Mouse (Mus musculus): ENCODE measurements around the gene Mgat3.
A peak's percentile ranks its signal among the peaks of the same experiment; 100 is the strongest.

Mgat3 gene

DNA sequence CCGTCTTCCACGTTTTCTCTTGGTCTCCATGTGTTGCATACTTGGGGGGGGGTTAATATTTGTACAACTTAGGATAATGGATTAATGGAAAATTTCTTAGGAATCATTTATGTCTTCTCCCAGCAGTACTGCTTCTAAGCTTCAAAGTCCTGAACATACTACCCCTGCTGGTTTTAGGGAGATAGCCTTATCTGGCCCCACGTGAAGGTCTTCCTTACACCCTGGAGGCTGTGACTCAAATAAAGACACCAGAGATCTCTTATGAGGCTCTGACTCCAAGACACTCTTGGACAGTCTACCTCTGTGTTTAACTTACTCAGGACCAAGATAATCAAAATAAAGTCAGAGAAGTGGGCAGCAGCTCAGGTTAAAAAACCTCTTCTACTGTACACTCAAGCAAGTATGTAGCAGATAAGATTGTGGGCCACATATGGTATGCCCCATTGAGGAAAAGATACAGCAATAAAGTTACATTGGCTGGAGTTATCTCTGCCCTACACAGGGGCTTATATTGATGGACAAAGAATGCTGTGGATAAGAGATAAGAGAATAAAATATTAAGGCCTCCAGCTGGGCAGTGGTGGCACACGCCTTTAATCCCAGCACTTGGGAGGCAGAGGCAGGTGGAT, 8.7 kb downstream of the Mgat3 start:
- no peak for DNase-seq

DNA sequence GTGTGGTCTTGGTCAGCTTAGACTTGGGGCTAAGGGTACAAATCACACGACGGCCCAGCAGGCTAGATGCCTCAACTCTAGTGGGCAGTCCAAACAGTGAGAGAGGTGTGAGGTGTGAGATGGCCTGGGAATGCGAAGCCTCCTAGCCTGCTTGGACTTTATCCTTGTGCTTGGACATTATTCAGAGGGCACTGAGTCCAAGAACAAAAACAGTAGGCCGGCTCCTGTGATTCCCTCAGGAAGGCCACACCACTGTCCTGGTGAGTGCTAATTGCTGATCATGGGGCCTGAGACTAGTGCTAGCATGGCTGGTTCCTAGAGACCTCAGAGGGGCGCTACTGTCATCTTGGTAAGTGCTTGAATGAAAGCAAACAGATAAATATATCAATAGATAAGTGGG, 15.4 kb downstream of the Mgat3 start:
- DNase-seq = no peak

DNA sequence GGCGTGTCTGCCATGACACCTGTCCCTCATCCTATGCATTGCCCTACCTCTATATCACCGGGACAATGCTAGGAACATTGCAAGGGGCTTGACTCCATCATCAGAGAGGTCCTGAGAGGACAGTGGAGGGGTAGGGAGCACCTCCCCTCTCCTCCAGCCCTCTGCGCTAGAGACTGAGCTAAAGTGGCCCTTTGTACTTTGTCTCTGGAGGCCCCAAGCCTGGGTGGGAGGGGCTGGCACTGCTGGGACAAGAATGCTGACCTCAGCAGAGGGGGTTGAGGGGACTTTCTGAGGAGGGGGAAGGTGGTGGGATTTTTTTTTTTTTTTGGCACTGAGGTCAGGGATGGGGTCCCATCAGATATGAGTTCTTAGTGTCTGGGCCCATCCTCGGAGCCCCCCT, 16.6 kb downstream of the Mgat3 start:
- no peak for DNase-seq

DNA sequence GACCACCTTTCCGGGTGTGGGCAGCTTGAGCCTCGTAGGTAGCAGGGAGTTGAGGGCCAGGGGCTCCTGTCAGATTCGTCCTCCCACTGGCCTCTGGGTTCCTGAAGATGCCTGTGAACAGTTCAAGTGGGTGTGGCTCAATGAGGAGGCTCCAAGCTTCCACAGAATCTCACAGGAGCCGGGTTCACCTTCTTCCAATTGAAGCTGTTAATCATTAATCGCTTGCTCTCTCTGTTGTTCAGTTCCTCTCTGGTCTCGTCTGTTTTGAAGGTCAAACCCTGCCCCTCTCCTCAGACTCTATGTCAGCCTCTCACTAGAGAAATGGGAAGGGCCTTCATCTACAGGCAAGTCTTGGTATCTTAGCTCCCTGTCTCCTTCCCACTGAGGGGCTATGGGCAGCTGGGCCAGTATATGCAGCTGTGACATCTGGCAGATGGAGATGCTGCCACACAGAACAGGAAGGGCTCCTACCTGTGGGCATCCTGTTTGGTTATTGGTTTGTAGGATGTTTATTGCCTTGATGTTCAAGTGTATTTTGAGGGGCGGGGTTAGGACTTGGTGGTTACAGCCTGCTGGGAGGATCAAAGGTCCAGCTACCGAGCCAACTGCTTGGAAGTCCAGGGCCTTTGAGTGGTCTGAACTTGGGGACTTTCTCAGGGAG, 18.2 kb downstream of the Mgat3 start:
- DNase-seq = no peak

DNA sequence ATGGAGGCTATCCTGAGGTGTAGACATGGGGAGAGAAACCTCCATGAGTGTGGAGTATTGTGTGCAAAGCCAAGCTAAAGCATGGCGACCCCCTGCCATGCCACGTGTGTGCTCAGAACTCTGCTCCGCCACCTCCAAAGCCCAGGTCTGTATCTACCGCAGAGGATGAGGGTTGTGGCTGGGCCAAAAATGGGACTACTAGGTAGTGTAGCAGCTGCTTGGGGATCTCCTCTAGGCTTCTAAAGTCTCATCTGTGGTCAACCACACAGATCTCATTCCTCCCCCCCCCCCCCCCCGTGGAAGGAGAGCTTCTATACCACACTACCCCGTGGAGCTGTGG, 18.7 kb downstream of the Mgat3 start:
- no peak for DNase-seq

DNA sequence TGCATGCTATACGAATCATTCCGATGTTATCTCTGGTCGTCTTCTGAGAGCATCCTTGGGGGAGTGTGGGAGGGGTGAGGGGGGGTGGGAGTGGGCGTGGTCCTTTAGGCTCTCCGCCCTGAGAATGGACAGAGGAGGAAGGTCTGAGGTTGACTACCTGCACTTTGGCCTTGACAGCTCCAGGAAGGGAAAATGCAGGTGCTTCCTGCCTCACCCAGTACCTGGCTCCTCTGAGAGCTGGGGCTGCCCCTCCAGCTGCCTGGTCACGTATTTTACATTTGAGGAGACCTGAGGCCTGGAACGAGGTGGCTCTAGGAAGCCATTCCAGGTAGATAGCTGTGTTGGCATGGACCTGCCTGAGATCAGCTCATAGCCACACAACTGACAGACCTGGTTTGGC, 19.3 kb downstream of the Mgat3 start:
- no peak for DNase-seq

DNA sequence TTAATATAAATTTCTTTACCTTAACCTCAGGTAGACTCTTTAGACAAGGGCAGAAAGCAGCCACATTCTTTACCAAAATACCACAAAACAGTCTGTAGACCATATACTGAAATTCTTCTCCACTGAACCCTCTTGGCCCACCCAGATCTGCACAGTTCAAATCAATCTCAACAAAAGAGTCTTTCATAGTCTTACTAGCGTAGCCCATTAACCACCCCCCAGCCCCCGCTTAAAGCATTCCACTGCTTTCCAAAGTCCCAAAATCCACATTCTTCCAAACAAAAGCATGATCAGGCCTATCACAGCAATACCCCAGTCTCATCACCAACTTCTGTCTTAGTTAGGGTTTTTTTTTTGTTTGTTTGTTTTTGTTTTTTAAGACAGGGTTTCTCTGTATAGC, 26.0 kb downstream of the Mgat3 start:
- DNase-seq = no peak

DNA sequence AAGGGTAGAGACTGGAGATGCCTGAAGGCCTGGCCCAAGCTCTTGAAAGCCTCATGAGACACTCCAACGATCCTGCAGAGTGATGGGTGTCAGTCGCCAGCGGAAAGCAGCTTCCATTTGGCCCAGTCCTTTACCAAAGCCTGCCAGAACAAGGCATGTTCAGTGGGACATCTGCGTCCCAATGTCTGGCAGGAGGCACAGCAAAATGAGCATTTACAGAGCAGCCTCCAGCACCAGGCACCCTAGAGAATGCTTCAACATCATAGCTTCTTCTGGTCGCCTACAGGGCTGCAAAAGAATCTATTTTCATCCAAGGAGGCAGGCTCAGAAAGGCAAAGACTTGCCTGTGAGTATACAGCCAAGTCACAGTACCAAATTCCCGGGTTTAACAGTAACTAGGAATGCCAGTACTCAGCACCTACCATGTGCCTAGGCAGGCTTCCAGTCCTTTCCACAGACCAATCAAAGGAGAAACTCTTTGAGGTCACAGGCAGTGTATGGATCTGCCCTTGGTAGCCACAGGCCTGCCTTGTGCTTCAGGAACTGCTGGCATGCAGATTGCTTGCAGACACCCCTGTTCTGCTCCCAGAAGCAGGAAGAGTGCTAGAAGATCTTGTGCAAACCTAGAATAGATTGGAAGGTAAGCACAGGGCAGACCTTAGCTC, 28.7 kb downstream of the Mgat3 start:
- DNase-seq = no peak

DNA sequence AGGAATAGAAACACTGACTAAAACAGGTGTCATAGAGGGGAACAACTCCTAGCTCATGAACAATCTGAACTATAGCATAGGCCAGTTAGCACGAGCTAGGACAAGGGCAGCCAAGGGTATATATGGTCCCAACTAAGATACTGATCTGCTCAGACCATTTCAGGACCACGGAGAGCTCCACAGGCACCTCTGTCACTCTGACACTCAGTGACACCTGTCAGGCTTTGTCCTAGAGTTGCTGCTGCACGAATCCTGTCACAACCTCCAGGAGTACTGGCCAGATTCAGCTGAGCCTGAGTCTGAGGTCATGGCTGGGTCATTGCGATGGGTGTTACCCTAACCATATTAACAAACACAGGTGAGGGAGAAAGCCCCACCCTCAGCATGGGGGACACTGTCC, 29.9 kb downstream of the Mgat3 start:
- DNase-seq = peak in 1 of 2 experiments; percentile 33

DNA sequence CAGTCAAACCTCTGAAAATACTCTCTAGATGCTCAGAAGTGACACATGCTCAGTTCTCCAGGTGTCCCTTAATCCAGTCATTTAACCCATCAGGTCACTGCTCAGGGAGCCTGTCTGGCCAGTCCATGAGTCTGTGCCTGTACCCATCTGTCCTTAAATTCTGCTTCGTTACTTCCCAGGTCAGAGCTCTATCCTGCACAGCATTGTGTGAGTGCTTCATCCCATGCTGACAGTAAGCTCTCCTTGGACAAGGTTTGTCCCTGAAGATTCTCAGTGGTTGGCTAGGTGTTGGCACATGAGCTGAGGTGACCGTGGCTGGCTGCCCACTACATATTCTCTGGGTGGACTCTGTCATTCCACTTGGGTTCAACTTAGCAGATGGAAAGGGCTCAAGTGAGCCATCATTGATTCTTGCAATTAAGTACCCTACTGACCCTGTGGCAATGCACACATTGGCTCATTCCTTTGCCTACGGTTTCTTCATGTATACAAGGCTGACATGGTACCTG, 32.6 kb downstream of the Mgat3 start:
- DNase-seq = no peak

DNA sequence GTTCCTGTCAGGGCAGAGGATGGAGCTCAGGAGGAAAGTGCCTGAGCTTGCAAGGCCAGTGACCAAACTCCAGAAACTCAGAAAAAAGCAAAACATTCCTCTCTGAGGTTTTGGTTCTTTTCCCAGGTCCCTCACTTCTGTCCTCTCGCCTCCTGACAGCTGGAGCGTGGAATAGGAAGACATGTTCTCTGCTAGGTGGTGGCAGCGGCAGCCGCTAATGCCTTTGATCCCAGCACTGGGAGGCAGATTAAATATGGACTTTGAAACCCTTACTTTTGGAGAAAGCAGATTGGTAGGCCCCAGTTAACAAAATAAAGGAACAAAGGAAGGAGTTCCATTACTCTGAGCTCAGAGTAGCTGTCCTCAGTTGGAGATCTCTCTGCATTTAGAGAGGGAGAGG, 34.9 kb downstream of the Mgat3 start:
- no peak for DNase-seq

DNA sequence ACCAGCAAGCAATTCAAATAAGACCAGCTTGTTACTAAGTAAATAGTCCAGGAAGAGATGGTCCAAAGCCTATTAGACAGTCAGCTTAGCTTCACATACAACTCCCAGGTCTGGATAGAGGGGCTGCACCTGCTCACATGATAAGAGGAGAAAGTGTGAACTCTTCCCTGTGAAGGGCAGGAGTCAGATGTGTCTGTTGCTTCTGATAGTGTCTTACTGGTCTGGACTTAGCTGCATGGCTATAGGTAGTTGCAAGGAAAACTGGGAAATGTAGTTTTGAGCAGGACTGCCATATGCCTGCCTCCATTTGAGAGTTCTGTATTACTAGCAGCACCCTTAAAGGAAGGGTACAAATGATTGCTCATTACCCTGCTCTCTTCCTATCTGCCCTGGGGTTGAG, 40.2 kb downstream of the Mgat3 start:
- DNase-seq = no peak

DNA sequence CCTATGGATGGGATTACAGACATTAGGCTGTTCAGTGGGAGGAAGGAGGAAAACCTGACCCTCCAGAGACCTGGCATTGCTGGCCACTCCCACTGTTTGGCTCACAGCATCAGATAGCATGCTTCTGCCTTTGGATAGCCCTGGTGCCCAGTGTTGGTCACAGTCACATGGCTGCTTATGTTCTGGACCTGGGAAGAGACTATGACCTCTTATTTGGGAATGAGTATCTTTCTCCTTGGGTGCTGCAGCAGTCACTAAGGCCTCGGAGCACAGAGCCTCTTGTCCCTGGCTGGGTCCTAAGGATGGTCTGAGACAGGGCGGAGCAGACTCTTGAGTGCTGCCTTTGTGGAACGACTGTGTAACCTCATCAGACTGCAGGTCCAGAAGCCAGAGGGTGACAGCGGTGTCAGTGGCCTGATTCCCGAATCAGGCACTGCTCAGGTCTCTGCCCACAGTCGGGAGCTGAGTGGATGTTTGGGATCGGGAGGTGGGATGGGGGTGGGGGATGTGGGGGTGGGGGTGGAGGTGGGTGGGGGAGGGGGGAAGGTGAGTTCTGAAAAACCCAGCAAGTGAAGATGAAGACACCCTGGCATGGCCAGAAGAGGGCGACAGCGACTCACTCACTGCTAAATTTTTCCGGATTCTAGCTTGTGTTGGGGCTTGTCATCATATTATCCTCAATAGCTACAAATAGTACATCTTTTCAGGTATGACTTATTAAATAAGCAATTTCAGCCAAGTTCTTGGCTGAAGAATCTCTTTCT, 42.4 kb downstream of the Mgat3 start:
- peak in 1 of 2 experiments; percentile 47 for DNase-seq

DNA sequence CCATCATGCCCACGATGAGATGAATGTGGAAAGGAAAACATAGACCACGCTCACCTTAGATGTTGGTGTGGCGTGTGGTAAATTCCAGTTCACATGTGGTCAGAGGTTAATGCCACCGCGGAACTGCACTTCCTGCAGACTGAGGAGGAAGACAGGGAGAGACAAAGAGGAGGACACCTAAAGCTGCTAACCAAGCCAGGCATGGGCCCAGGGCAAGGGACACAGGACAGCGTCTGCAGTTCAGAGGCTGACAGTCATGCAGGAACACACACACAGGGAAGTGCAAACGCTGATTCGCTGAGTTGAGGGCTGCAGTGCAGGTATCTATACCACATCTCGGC, 42.9 kb downstream of the Mgat3 start:
- DNase-seq = no peak

DNA sequence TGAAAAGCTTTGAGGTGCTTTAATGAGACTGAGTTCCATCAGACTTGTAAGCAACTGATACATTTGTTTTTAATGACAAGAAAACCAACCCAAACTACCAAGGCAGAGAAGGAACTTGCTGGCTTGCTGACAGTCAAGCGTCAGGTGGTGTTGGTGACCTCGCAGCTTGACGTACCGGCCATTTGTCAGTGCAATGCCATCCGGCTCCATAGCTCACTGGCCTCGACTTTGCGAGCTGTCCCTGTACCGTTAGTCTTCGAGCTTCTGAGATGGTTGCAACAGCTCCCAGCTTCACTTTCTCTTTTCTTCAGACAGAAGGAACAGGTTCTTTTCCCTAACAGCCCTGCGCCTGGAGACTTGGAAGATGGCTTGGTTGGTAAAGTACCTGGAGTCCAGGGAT, 44.0 kb downstream of the Mgat3 start:
- DNase-seq = no peak

DNA sequence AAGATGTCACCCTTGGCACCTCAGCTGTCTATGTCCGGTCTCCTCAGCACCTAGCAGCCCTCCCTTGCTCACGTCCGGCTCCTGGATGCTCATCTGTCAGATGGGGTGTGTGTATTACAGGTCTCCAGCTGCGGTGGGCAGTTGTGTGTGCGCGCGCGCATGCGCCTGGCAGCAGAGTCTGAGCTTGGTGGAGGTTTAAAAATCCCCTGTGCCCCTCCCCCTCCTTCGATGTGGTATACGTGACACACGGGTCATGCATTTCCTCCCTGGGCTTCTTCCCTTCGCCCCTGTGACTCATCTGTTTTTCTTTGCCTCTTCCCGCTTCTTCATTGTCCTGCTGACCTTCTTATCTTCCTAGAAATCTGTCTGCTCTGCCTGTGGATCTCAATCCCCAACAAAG, 45.7 kb downstream of the Mgat3 start:
- DNase-seq = peak; percentile 41 to 52

DNA sequence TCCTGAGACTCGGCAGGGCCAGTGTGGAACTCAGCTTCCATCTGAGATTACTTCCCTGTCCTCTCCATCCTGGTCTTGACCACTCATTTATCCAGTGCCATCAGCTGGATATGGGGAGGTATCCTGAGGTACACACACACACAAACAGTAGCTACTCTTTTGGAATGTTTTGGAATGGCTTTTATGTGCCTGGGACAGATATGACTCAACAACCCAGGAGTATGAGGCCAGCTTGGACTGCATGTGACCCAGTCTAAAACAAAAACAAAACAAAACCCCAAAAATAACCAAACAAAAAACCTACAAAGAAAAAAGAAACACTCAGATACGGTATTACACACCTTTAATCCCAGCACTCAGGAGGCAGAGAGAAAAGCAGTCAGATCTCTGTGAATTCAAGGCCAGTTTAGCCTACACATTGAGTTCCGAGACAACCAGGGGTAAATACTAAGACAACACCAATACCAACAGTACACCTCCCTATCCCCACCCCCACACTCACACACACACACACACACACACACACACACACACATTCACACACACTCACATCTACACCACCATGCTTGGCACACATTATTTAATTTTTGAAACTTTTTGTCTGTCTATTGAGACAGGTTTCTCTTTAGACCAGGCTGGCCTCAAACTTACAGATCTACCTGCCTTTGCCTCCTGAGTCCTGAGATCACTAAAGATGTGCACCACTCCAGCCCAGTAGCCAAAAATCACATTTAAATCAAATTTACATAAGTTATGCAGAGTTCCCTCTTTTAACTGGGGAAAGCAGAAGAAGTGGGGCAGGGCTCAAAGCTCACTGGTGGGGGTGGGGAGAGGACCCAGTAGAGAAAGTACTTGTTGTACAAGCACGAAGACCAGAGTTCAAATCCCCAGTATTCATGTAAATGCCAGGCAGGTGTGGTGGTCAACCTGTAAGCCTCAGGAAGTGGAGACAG, 46.5 kb downstream of the Mgat3 start:
- no peak for DNase-seq

DNA sequence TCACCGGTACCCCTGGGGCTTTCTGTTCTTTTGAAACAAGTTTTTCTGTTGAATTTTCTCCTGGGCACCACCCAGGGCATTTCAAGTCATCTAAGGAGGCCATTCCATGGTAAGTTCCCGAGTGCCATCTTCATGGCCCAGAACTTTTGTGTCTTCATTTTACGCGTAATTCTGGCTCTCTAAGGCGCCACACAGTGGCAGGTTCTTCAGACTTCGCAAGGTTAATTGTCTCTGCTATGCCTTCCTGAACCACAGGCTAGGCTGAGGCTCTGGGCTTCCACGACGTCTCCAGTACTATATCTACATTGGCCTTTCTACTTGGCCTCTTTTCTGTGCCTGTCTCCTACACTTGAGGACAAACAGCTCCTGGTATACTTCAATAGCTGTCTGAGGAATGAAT, 47.5 kb downstream of the Mgat3 start:
- no peak for DNase-seq

DNA sequence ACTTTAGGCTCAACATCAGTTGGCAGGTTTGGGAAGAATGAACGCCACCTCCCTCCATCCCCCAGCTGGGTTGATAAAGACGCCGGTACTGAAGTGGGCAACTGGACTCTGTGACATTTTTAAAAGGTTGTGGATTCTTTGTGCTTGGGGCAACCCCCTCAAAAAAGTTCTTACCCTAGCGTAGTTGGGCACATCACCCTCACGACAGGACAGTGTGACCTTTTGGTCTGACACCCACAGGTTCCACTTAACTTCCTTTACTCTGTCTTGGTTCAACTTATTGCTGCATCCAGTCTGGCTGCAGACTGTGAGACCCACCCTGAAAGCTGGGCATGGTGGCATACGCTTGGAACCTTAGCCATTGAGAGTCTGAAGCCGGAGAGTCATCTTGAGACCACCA, 50.2 kb downstream of the Mgat3 start:
- no peak for DNase-seq

DNA sequence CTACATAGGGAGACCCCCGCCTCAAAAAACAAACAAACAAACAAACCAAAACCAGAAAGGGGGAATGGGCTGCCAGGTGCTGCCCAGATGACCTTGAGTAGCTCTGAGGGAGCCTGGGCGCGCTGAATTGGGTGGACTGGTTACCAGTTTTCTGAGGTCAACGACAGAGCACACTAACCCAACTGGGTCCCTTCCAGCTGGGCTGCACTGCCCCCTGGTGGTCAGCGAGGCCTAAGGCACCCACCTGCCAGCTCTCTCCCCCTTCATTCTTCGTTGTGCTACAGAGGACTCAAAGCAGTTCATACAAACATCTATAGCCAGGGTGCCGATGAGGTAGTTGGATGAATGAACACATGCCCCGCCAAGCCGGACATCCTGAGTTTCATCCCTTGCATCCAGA, 51.7 kb downstream of the Mgat3 start:
- peak; percentile 75 to 87 for DNase-seq

DNA sequence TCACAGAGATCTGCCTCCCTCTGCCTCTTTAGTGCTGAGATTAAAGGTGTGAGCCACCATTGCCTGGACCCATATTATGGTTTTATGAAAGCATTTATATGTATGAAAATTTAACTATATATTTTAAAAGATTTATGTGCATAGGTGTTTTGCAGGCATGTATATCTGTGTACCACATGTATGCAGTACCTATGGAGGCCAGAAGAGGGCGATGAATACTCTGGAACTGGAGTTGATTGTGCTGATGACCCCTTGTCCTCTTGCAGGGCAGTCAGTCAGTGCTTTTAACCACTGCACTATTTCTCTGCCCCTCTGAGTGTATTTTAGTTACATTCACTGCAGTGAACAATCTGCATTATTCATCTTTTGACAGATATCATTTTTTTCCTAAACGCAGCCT, 52.3 kb downstream of the Mgat3 start:
- peak in 1 of 2 experiments; percentile 73 for DNase-seq

DNA sequence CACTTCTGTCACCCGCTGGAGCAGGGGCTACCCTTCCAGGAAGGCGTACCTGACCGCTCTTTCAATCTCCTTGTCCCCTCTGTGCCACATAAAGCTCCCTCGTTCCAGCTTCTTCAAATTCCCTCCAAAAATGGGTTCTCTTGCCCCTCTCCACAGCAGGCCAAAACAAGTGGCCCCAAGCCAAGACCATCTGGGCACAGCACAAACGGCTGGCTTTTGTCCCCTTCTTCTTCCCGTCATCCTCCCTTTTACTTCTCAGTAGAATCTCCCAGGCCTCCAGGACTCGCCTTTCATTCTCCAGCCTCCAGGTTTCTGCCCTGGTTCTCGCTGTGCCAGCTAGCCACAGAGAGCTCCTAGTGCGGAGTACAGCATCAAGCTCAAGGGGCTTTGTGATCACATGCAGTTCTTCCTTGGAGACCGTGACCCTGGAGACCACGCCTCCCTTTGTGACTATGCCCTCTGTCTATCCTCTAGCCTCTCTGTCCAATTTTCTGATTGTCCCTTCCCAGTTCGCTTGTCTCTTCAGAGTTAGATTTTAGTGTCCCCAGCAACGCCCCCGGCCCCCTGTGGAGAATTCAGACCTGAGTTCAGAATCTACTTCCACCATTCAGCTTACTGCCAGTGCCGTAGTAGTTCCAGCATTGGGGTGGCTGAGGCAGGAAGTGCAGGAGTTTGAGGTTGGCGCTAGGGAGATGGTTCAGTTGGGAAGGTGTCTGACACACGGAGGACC, 54.7 kb downstream of the Mgat3 start:
- no peak for DNase-seq
